Mouse (Mus musculus) midbrain, postnatal 0 days (tissue): ENCODE results near the gene Igsf8. TPM values are rescaled to one million over a fixed set of nuclear protein-coding genes. Genes with fewer than 3 reads are reported as not detected.
A peak's percentile ranks its signal among the peaks of the same experiment; 100 is the strongest.

Source experiments
- ATAC-seq: fragments of 200-750 bp; cut with Nextera tagmentation; 2 replicates; pipeline ENCODE4 v1.8.0; 2017; ENCODE audit warnings: moderate number of reproducible peaks, mild to moderate bottlenecking, moderate TSS enrichment, moderate library complexity; ENCODE audit not compliant: low FRiP score
- DNase-seq: peaks from one replicate; pipeline ENCODE4 v3.0.0-alpha.2; 2015; ENCODE audit warnings: low spot score
- H3K27ac ChIP-seq: fragments of 300-500 bp; sonication (generic); 2 replicates; pipeline ENCODE4 v1.5.1; 2014; ENCODE audit warnings: low read depth, mild to moderate bottlenecking, low read length, mixed read lengths
- H3K27me3 ChIP-seq: fragments of 300-500 bp; sonication (generic); 2 replicates; pipeline ENCODE4 v1.6.1; 2014; ENCODE audit warnings: low read length, control low read depth, mixed read lengths; ENCODE audit not compliant: insufficient read depth
- H3K36me3 ChIP-seq: fragments of 300-500 bp; sonication (generic); 2 replicates; pipeline ENCODE4 v1.6.1; 2014; ENCODE audit warnings: low read length, control low read depth, mixed read lengths; ENCODE audit not compliant: insufficient read depth
- H3K4me1 ChIP-seq: fragments of 300-500 bp; sonication (generic); 2 replicates; pipeline ENCODE4 v1.6.1; 2014; ENCODE audit warnings: mild to moderate bottlenecking, control low read depth, antibody characterized with exemption, low read length, mixed read lengths; ENCODE audit not compliant: insufficient read depth
- H3K4me2 ChIP-seq: fragments of 300-500 bp; sonication (generic); 2 replicates; pipeline ENCODE4 v1.6.1; 2014; ENCODE audit warnings: low read depth, mild to moderate bottlenecking, low read length, mixed read lengths; ENCODE audit not compliant: poor library complexity, severe bottlenecking
- H3K4me3 ChIP-seq: fragments of 300-500 bp; sonication (generic); 2 replicates; pipeline ENCODE4 v1.5.1; 2014; ENCODE audit warnings: low read depth, mild to moderate bottlenecking, low read length, moderate library complexity
- H3K9ac ChIP-seq: fragments of 300-500 bp; sonication (generic); replicated peaks from 2 replicates; pipeline ENCODE4 v1.6.1; 2014; ENCODE audit warnings: mild to moderate bottlenecking, low read length, moderate library complexity, mixed read lengths; ENCODE audit not compliant: poor library complexity, severe bottlenecking
- H3K9me3 ChIP-seq: fragments of 300-500 bp; sonication (generic); 2 replicates; pipeline ENCODE4 v1.6.1; 2016; ENCODE audit warnings: low read length, control low read depth
- CTCF ChIP-seq: IDR thresholded peaks from 2 replicates; pipeline ENCODE4 v1.5.1; 2016; ENCODE audit warnings: antibody characterized with exemption, mild to moderate bottlenecking
- WGBS: fragments of 180-500 bp; shearing (Covaris S2); extraction: QIAGEN DNeasy Blood & Tissue Kit; methylation state at CpG from one replicate; pipeline ENCODE4 v1.1.7; 2014; 5-methylcytosine and 5-hydroxymethylcytosine counted together
- polyA plus RNA-seq: library from polyadenylated mRNA; unstranded; fragments of >200 nt; fragmentation: Nextera tagmentation; extraction: Ambion mirVana; gene quantifications from 2 replicates; pipeline ENCODE4 v1.2.1, GENCODE M21; 2015
- total RNA-seq: library from RNA; depleted of rRNA; stranded (reverse); fragments of >200 nt; gene quantifications from 2 replicates; pipeline ENCODE4 v1.2.3, GENCODE M21; 2014

Igsf8 gene
- total and polyA plus RNA-seq, 2 experiments from 2014 or later, result 79.6 to 114 TPM

- TF ChIP-seq CTCF, result no peak
- H3K9ac ChIP-seq, result peak overlapping the region; percentile 70
- DNase-seq (peak; percentile 80), ATAC-seq (peak; percentile 36)
- peaks cover 4% of the 10 kb centered on the region; the same call in 1 of the 2 replicates for H3K4me1 ChIP-seq
- H3K27me3 ChIP-seq, result no peaks in the 10 kb centered on the region
- no peaks in the 10 kb centered on the region for H3K9me3 ChIP-seq
- peaks cover 5% of the 10 kb centered on the region; the same call in 1 of the 2 replicates for H3K36me3 ChIP-seq
- under 1% methylated on average over 42 of the region's 55 CpGs for WGBS
- peak overlapping the region; percentile 92 for H3K4me2 ChIP-seq
- H3K4me3 ChIP-seq, result peak overlapping the region; percentile 55
- peak overlapping the region; percentile 73 for H3K27ac ChIP-seq
These were observed 50.7 kb downstream of the Igsf8 start for GRCm38 (mm10) chr1:172311921-172312767.

- Histone ChIP-seq H3K27ac (peak overlapping the region; percentile 73; the same call in 1 of the 2 replicates), H3K27me3 (no peaks in the 10 kb centered on the region), H3K36me3 (peaks cover 5% of the 10 kb centered on the region; the same call in 1 of the 2 replicates), H3K4me1 (peaks cover 4% of the 10 kb centered on the region; the same call in 1 of the 2 replicates), H3K4me3 (peak overlapping the region; percentile 55), H3K9ac (peak overlapping the region; percentile 70), H3K9me3 (no peaks in the 10 kb centered on the region), H3K4me2 (peak overlapping the region; percentile 92)
- 7% methylated on average over 16 of the region's 16 CpGs for WGBS
- no peak for DNase-seq
- no peak for ATAC-seq
- no peak for TF ChIP-seq CTCF
These were observed 51.5 kb downstream of the Igsf8 start for GRCm38 (mm10) chr1:172312768-172313561.

GRCm38 (mm10) chr1:172313613-172314411, 52.4 kb downstream of the Igsf8 start:
- WGBS, result 60% methylated on average over 10 of the region's 10 CpGs
- Histone ChIP-seq H3K27me3 (no peaks in the 10 kb centered on the region), H3K9me3 (no peaks in the 10 kb centered on the region), H3K36me3 (peaks cover 13% of the 10 kb centered on the region; the same call in 1 of the 2 replicates), H3K4me1 (peaks cover 4% of the 10 kb centered on the region; the same call in 1 of the 2 replicates), H3K4me2 (peak overlapping the region; percentile 92), H3K9ac (no peak overlapping the region), H3K27ac (no peak overlapping the region), H3K4me3 (peak overlapping the region; percentile 55; the same call in 1 of the 2 replicates)
- no peak for TF ChIP-seq CTCF
- ATAC-seq, result no peak
- DNase-seq, result no peak

- no peak overlapping the region for H3K4me3 ChIP-seq
- TF ChIP-seq CTCF, result no peak
- H3K36me3 ChIP-seq, result peaks cover 20% of the 10 kb centered on the region
- no peaks in the 10 kb centered on the region for H3K27me3 ChIP-seq
- H3K4me2 ChIP-seq, result peak overlapping the region; percentile 5; the same call in 1 of the 2 replicates
- DNase-seq, result no peak
- no peak overlapping the region for H3K27ac ChIP-seq
- H3K4me1 ChIP-seq, result peaks cover 4% of the 10 kb centered on the region; the same call in 1 of the 2 replicates
- 0 out of 2 replicates have a peak overlapping the region, but pooled peaks have one; percentile 19 for H3K9ac ChIP-seq
- WGBS, result 18% methylated on average over 3 of the region's 3 CpGs
- ATAC-seq, result no peak
- H3K9me3 ChIP-seq, result no peaks in the 10 kb centered on the region
These were observed 53.5 kb downstream of the Igsf8 start for GRCm38 (mm10) chr1:172314911-172315310.

- no peaks in the 10 kb centered on the region for H3K27me3 ChIP-seq
- no peak overlapping the region for H3K4me2 ChIP-seq
- TF ChIP-seq CTCF, result no peak
- WGBS, result 67% methylated on average over 18 of the region's 18 CpGs
- H3K36me3 ChIP-seq, result peaks cover 20% of the 10 kb centered on the region
- ATAC-seq (no peak), DNase-seq (no peak)
- H3K9ac ChIP-seq, result 0 out of 2 replicates have a peak overlapping the region, but pooled peaks have one; percentile 13
- H3K4me1 ChIP-seq, result peaks cover 4% of the 10 kb centered on the region; the same call in 1 of the 2 replicates
- no peaks in the 10 kb centered on the region for H3K9me3 ChIP-seq
- H3K27ac ChIP-seq, result no peak overlapping the region
- H3K4me3 ChIP-seq, result no peak overlapping the region
These were observed 56.0 kb downstream of the Igsf8 start for GRCm38 (mm10) chr1:172317431-172317830.
